Mouse (Mus musculus) forebrain, postnatal 0 days (tissue): ENCODE results near the gene Dhrs2. TPM values are rescaled to one million over a fixed set of nuclear protein-coding genes. Genes with fewer than 3 reads are reported as not detected.

Experiments used
- ATAC-seq: fragments of 200-750 bp; cut with Nextera tagmentation; 2 replicates; pipeline ENCODE4 v1.8.0; 2017; ENCODE audit warnings: mild to moderate bottlenecking, moderate library complexity
- DNase-seq: peaks from one replicate; pipeline ENCODE4 v3.0.0-alpha.2; 2015
- H3K27ac ChIP-seq: fragments of 300-500 bp; sonication (generic); 2 replicates; pipeline ENCODE4 v1.5.1; 2014; ENCODE audit warnings: low read depth, mild to moderate bottlenecking, antibody characterized with exemption, low read length, moderate library complexity, mixed read lengths
- H3K27me3 ChIP-seq: fragments of 300-500 bp; sonication (generic); 2 replicates; pipeline ENCODE4 v1.6.1; 2014; ENCODE audit warnings: mild to moderate bottlenecking, low read length, mixed read lengths; ENCODE audit not compliant: insufficient read depth
- H3K36me3 ChIP-seq: fragments of 300-500 bp; sonication (generic); 2 replicates; pipeline ENCODE4 v1.6.1; 2014; ENCODE audit warnings: mild to moderate bottlenecking, moderate library complexity; ENCODE audit not compliant: insufficient read depth
- H3K4me1 ChIP-seq: fragments of 300-500 bp; sonication (generic); 2 replicates; pipeline ENCODE4 v1.6.1; 2014; ENCODE audit warnings: antibody characterized with exemption; ENCODE audit not compliant: insufficient read depth
- H3K4me2 ChIP-seq: fragments of 300-500 bp; sonication (generic); 2 replicates; pipeline ENCODE4 v1.6.1; 2014; ENCODE audit warnings: low read depth, mild to moderate bottlenecking, moderate library complexity
- H3K4me3 ChIP-seq: fragments of 300-500 bp; sonication (generic); 2 replicates; pipeline ENCODE4 v1.5.1; 2014; ENCODE audit warnings: low read depth, low read length, mixed read lengths
- H3K9ac ChIP-seq: fragments of 300-500 bp; sonication (generic); 2 replicates; pipeline ENCODE4 v1.6.1; 2014; ENCODE audit warnings: mild to moderate bottlenecking
- H3K9me3 ChIP-seq: fragments of 300-500 bp; sonication (generic); 2 replicates; pipeline ENCODE4 v1.6.1; 2016; ENCODE audit warnings: low read length
- CTCF ChIP-seq: sonication (generic); IDR thresholded peaks from 2 replicates; pipeline ENCODE4 v1.5.1; 2016; ENCODE audit warnings: antibody characterized with exemption, control low read depth, low read depth
- WGBS: fragments of 180-500 bp; shearing (Covaris S2); extraction: QIAGEN DNeasy Blood & Tissue Kit; methylation state at CpG from one replicate; pipeline ENCODE4 v1.1.7; 2014; 5-methylcytosine and 5-hydroxymethylcytosine counted together
- polyA plus RNA-seq: library from polyadenylated mRNA; unstranded; fragments of >200 nt; fragmentation: Nextera tagmentation; extraction: Ambion mirVana; gene quantifications from 2 replicates; pipeline ENCODE4 v1.2.1, GENCODE M21; 2015
- total RNA-seq: library from RNA; depleted of rRNA; stranded (reverse); fragments of >200 nt; gene quantifications from 2 replicates; pipeline ENCODE4 v1.2.3, GENCODE M21; 2014

Gene Dhrs2
- total and polyA plus RNA-seq, 2 experiments from 2014 or later: 0.30 to 0.67 TPM

DNA sequence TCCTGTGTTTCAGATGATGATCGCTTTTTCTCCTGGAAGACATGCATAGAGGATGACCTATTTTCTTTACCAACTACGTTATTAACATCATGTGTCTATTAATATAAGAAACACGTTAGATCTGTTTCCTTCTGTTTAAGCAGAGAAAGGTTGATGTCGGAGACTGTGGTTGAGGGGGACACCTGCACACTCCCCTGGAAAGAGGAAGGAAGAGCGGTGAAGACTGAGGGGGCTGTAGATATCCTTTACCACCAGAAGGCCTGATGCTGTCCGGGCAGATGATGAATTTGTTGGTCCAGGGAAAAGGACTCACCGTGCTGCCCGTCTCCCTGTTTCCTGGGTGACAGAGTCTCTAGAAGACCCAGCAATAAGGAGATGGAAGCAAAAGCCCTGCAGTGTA, 28.5 kb upstream of the Dhrs2 start:
- ATAC-seq: no peak

DNA sequence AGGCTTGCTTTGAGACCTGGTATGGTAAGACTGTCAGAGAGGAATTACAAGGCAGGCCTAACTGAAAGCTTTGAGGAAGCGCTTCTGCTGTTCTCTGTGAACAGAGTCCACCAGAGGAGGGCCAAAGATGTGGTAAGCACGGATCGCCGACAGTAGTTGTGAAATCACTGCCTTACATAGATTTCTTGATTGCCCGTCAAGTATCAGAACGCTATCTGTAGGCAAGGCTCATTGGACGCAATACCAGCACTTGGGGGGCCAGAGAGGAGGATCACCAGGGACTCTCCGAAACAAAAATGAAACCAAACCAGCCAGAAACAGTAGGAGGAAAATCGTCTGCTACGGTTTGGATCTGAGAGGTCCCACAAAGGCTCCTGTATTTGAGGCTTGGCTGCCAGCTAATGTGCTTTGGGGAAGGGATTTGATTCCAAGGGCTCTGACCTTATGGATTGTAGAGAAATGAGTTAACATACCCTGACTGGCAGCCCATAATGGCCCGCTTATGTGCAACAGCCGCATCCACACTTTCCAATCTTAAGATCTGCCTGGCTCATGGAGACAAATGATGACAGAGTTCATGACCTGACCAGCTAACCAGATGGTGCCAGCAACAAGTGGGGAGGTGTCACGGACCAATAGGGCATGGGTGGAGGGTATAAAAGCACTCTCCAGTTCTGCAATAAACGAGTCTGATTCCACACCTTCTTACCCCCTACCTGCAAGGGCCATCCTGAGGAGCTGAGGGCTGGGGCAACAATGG, 27.8 kb upstream of the Dhrs2 start:
- ATAC-seq (no peak), DNase-seq (no peak)
- WGBS: 75% methylated on average over 14 of the region's 14 CpGs
- Histone ChIP-seq H3K4me1 (peaks cover 11% of the 10 kb centered on the region), H3K36me3 (no peaks in the 10 kb centered on the region), H3K27me3 (no peaks in the 10 kb centered on the region), H3K9ac (no peak overlapping the region), H3K4me2 (no peak overlapping the region), H3K4me3 (no peak overlapping the region), H3K9me3 (no peaks in the 10 kb centered on the region), H3K27ac (no peak overlapping the region)
- no peak for TF ChIP-seq CTCF

More for the DNA sequence above, 28.5 kb upstream of the Dhrs2 start:
- Histone ChIP-seq H3K9ac (no peak overlapping the region), H3K36me3 (no peaks in the 10 kb centered on the region), H3K9me3 (no peaks in the 10 kb centered on the region), H3K27ac (no peak overlapping the region), H3K4me1 (peaks cover 17% of the 10 kb centered on the region), H3K27me3 (no peaks in the 10 kb centered on the region), H3K4me3 (no peak overlapping the region), H3K4me2 (no peak overlapping the region)
- no peak for TF ChIP-seq CTCF
- no peak for DNase-seq
- WGBS: 92% methylated on average over 8 of the region's 8 CpGs

DNA sequence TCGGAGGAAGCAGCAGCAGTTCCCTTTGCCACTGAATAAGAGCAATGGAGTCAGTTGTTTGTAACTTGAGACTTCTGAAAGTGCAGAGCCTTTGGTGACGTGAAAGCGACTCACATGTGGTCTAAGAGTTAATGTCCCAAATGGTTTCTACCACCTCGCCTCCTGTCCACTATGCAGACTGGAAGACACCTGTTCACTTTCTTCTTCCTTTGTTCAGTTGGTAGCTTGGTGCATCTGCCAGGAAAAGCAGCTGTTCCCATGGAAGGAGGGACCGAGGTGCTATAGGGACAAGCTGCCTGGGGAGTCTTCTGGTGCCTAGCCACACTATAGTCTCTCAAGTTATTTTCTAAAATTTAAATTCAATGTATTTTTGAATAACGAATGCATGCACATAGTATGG, 27.0 kb upstream of the Dhrs2 start:
- no peaks in the 10 kb centered on the region for H3K27me3 ChIP-seq
- H3K9me3 ChIP-seq: no peaks in the 10 kb centered on the region
- peak; percentile 10 for DNase-seq
- 53% methylated on average over 6 of the region's 6 CpGs for WGBS
- no peak overlapping the region for H3K9ac ChIP-seq
- H3K4me3 ChIP-seq: no peak overlapping the region
- no peaks in the 10 kb centered on the region for H3K36me3 ChIP-seq
- no peak overlapping the region for H3K4me2 ChIP-seq
- TF ChIP-seq CTCF: no peak
- no peak for ATAC-seq
- H3K27ac ChIP-seq: no peak overlapping the region
- peaks cover 4% of the 10 kb centered on the region; the same call in 1 of the 2 replicates for H3K4me1 ChIP-seq

DNA sequence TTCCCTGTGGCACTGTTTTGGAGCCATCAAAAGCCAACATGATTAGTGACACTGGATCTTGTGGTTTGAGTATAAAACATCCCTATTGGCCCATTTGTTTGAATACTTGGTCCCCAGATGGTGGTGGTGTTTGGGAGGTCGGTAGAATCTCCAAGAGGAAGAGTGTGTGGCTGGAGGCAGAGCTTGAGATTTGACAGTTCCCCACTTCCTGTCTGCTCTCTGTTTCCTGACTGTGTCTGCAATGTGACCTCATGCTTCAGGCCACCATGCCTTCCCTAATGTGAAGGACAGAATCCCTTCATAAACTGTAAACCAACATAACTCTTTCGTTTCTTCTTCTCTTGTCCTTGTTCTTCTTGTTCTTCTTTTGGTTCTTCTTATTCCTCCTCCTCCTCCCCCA, 24.7 kb upstream of the Dhrs2 start:
- no peak overlapping the region for H3K9ac ChIP-seq
- 53% methylated on average over 2 of the region's 2 CpGs for WGBS
- no peak for TF ChIP-seq CTCF

DNA sequence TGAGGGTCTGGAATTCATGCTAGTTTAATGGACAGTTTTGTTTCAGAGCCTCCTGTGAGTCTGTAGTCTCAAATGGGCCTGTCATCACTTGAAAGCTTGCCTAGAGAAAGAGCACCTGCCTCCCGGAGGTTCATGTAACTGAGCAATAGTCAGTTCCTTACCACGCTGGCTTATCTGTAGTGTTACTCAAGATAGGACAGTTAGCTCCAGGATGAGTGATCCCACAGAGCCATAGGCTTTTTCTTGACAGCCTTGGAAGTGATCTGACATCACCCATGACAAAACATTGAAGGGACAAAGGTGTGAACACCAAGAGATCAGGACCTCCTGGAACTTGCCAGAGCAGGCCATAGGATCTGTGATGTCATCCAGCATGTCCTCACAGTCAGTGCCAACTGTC, 23.6 kb upstream of the Dhrs2 start:
- ATAC-seq (no peak), DNase-seq (no peak)
- no peak overlapping the region for H3K4me2 ChIP-seq

More for the DNA sequence above, 24.7 kb upstream of the Dhrs2 start:
- Histone ChIP-seq H3K4me2 (no peak overlapping the region), H3K4me3 (no peak overlapping the region), H3K4me1 (no peaks in the 10 kb centered on the region), H3K27me3 (no peaks in the 10 kb centered on the region), H3K36me3 (no peaks in the 10 kb centered on the region), H3K27ac (no peak overlapping the region), H3K9me3 (no peaks in the 10 kb centered on the region)
- DNase-seq: no peak
- no peak for ATAC-seq

DNA sequence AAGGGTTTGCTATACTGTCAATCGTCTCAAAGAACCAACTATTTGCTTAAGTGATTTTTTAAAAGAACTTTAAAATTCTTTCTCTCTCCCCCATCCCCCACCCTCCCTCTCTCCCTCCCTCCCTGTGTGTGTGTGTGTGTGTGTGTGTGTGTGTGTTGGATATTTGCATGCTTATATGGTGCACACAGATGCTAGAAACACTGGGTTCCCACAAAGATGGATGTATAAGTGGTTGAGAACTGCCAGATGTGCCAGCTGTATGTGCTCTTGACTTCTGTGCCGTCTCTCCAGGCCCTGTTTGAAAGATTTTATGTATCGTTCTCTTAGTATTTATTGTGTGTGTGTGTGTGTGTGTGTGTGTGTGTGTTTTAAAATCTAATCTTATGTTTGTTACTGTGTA, 17.3 kb upstream of the Dhrs2 start:
- Histone ChIP-seq H3K27ac (peak overlapping the region; percentile 79), H3K4me1 (peaks cover 14% of the 10 kb centered on the region; the same call in 1 of the 2 replicates), H3K9ac (no peak overlapping the region), H3K9me3 (no peaks in the 10 kb centered on the region), H3K4me2 (no peak overlapping the region; the same call in 1 of the 2 replicates), H3K27me3 (no peaks in the 10 kb centered on the region), H3K4me3 (no peak overlapping the region), H3K36me3 (no peaks in the 10 kb centered on the region)
- 61% methylated on average over 3 of the region's 3 CpGs for WGBS
- no peak for TF ChIP-seq CTCF
- ATAC-seq: peak; percentile 42
- peak; percentile 14 for DNase-seq

More for the DNA sequence above, 23.6 kb upstream of the Dhrs2 start:
- Histone ChIP-seq H3K27ac (no peak overlapping the region), H3K4me3 (no peak overlapping the region), H3K36me3 (no peaks in the 10 kb centered on the region), H3K4me1 (no peaks in the 10 kb centered on the region), H3K9me3 (no peaks in the 10 kb centered on the region), H3K27me3 (no peaks in the 10 kb centered on the region), H3K9ac (no peak overlapping the region)
- TF ChIP-seq CTCF: no peak
- 91% methylated on average over 2 of the region's 2 CpGs for WGBS

DNA sequence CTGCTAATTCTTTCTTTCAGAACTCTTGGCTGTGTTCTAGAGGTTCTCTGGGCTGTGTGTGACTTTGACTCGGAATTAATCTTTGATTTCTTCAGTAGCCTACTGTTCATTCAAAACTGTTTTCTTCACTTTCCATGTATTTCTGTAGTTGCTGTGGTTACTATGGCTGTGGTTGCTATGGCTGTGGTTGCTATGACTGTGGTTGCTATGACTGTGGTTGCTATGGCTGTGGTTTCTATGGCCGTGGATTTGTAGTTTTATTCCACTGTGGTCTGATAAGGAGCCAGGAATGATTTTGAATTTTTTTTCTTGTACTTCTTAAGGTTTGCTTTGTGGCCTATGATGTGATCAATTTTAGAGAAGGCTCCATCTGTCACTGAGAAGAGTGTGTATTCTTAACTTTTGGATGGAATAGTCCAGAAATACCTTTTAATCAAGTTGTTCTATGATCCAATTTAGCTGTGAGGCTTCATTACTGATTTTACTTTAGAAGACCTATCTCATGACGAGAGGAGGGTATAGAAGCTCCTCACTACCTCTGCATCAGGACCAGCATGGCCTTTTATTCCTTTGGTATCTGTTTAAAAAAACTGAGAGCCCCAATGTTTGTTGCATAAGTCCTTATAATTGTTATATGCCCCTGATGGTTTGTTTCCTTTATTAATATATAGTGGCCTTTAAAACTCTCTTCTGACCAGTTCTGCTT, 16.6 kb upstream of the Dhrs2 start:
- WGBS: 16% methylated on average over 3 of the region's 3 CpGs
- DNase-seq: peak; percentile 89
- Histone ChIP-seq H3K27me3 (no peaks in the 10 kb centered on the region), H3K4me3 (no peak overlapping the region), H3K4me1 (peaks cover 14% of the 10 kb centered on the region; the same call in 1 of the 2 replicates), H3K9me3 (no peaks in the 10 kb centered on the region), H3K27ac (peak overlapping the region; percentile 79), H3K4me2 (no peak overlapping the region; the same call in 1 of the 2 replicates), H3K36me3 (no peaks in the 10 kb centered on the region), H3K9ac (no peak overlapping the region)
- ATAC-seq: peak; percentile 99
- TF ChIP-seq CTCF: no peak
